Mouse (Mus musculus) forebrain, embryonic 12.5 days (tissue): ENCODE data around the gene Tlr9. TPM values are rescaled to one million over a fixed set of nuclear protein-coding genes. Genes with fewer than 3 reads are reported as not detected.

Experiments used
- ATAC-seq: fragments of 200-750 bp; cut with Nextera tagmentation; 2 replicates; pipeline ENCODE4 v1.8.0; 2017; ENCODE audit warnings: moderate TSS enrichment; ENCODE audit not compliant: low FRiP score
- H3K27ac ChIP-seq: fragments of 300-500 bp; sonication (generic); 2 replicates; pipeline ENCODE4 v1.5.1; 2016; ENCODE audit warnings: mild to moderate bottlenecking
- H3K27me3 ChIP-seq: fragments of 300-500 bp; sonication (generic); 2 replicates; pipeline ENCODE4 v1.6.1; 2016; ENCODE audit warnings: mild to moderate bottlenecking
- H3K36me3 ChIP-seq: fragments of 300-500 bp; sonication (generic); replicated peaks from 2 replicates; pipeline ENCODE4 v1.6.1; 2016; ENCODE audit warnings: mild to moderate bottlenecking
- H3K4me1 ChIP-seq: fragments of 300-500 bp; sonication (generic); 2 replicates; pipeline ENCODE4 v1.6.1; 2016
- H3K4me2 ChIP-seq: fragments of 300-500 bp; sonication (generic); 2 replicates; pipeline ENCODE4 v1.6.1; 2016; ENCODE audit warnings: mild to moderate bottlenecking, moderate library complexity
- H3K4me3 ChIP-seq: fragments of 300-500 bp; sonication (generic); replicated peaks from 2 replicates; pipeline ENCODE4 v1.5.1; 2016; ENCODE audit warnings: mild to moderate bottlenecking
- H3K9ac ChIP-seq: fragments of 300-500 bp; sonication (generic); 2 replicates; pipeline ENCODE4 v1.6.1; 2016; ENCODE audit warnings: mild to moderate bottlenecking
- H3K9me3 ChIP-seq: fragments of 300-500 bp; sonication (generic); 2 replicates; pipeline ENCODE4 v1.6.1; 2016
- WGBS: fragments of 180-500 bp; shearing (Covaris S2); methylation state at CpG from one replicate; pipeline ENCODE4 v1.1.7; 2016; 5-methylcytosine and 5-hydroxymethylcytosine counted together
- polyA plus RNA-seq: library from polyadenylated mRNA; unstranded; fragments of >200 nt; fragmentation: Nextera tagmentation; extraction: Ambion mirVana; gene quantifications from 2 replicates; pipeline ENCODE4 v1.2.1, GENCODE M21; 2016

Gene Tlr9
- polyA plus RNA-seq, 1 experiment from 2014 or later: not detected

DNA sequence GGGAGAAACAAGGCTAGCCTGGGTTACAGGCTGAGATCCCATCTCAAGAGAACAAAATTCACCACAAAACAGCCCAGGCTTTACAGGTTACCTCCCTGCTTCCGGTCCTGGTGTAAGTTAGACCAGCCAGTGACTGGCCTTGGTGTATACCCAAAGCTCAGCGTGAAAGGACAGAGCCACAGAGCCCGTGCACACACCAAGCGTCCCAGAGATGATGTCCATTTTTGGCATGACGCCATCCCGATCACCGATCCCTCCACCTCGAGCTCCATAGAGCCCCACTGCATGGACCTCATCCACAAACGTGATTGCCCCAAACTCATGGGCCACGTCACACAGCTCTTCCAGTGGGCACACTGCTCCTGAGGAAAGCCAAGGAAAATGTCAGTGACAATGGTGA lies 15.5 kb downstream of the Tlr9 start:
- H3K27me3 ChIP-seq: no peaks in the 10 kb centered on the region
- no peak overlapping the region for H3K4me2 ChIP-seq
- H3K36me3 ChIP-seq: peaks cover 98% of the 10 kb centered on the region
- 93% methylated on average over 10 of the region's 10 CpGs for WGBS
- no peaks in the 10 kb centered on the region for H3K4me1 ChIP-seq
- ATAC-seq: no peak
- H3K4me3 ChIP-seq: no peak overlapping the region
- no peaks in the 10 kb centered on the region for H3K9me3 ChIP-seq
- H3K27ac ChIP-seq: no peak overlapping the region
- no peak overlapping the region for H3K9ac ChIP-seq

GRCm38 (mm10) chr9:106241541-106242164 lies 19.3 kb downstream of the Tlr9 start:
- no peaks in the 10 kb centered on the region for H3K27me3 ChIP-seq
- H3K27ac ChIP-seq: no peak overlapping the region
- ATAC-seq: no peak
- H3K36me3 ChIP-seq: peaks cover 69% of the 10 kb centered on the region
- H3K4me1 ChIP-seq: peaks cover 8% of the 10 kb centered on the region
- 88% methylated on average over 10 of the region's 10 CpGs for WGBS
- no peak overlapping the region for H3K4me3 ChIP-seq
- H3K9me3 ChIP-seq: no peaks in the 10 kb centered on the region
- no peak overlapping the region for H3K4me2 ChIP-seq
- H3K9ac ChIP-seq: no peak overlapping the region

DNA sequence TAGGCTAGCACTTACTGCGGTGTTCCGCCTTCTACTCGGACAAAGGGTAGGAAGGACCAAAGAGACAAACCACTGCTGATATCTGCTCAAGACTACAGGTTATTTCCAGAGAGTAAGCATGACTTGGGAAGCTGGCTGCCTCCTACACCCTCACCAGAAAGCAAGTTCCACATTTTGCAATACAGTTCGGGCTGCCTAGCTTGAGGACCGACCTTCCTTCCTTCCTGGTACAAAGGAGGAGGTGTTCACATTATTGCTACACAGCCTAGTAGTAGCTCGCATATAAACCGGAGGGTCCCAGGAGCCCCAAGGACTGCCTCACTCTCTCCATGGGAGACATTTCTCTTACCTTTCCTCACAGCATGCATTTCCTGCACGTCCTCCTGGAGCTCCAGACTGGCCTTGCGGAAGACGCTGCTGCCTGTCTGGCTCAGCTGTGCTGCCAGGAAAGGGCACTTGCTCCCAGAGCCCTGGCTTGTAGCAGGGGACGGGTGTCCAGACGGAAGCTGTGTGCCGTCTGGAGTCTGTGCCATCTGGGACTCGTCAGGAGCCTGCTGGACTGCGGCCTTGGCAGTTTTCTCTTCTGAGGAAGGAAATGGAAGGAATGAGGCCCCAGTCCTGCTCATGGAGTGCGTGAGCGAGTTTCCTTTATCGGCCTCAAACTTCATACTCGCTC lies 20.6 kb downstream of the Tlr9 start:
- WGBS: 83% methylated on average over 19 of the region's 19 CpGs

GRCm38 (mm10) chr9:106249550-106249949 lies 27.2 kb downstream of the Tlr9 start:
- no peak for ATAC-seq
- peaks cover 23% of the 10 kb centered on the region for H3K4me1 ChIP-seq
- H3K9me3 ChIP-seq: no peaks in the 10 kb centered on the region
- 92% methylated on average over 11 of the region's 11 CpGs for WGBS
- H3K27me3 ChIP-seq: no peaks in the 10 kb centered on the region
- no peak overlapping the region for H3K4me2 ChIP-seq
- no peak overlapping the region for H3K4me3 ChIP-seq
- no peak overlapping the region for H3K9ac ChIP-seq
- H3K36me3 ChIP-seq: 0 out of 2 replicates have a peak, but pooled peaks cover 3% of the 10 kb centered on the region
- H3K27ac ChIP-seq: no peak overlapping the region

More for the DNA sequence above, 20.6 kb downstream of the Tlr9 start:
- H3K9me3 ChIP-seq: no peaks in the 10 kb centered on the region
- H3K9ac ChIP-seq: no peak overlapping the region
- no peak overlapping the region for H3K4me2 ChIP-seq
- no peak for ATAC-seq
- peaks cover 16% of the 10 kb centered on the region for H3K4me1 ChIP-seq
- 0 out of 2 replicates have a peak overlapping the region, but pooled peaks have one; percentile 6 for H3K27ac ChIP-seq
- no peaks in the 10 kb centered on the region for H3K27me3 ChIP-seq
- H3K36me3 ChIP-seq: peaks cover 56% of the 10 kb centered on the region
- no peak overlapping the region for H3K4me3 ChIP-seq

DNA sequence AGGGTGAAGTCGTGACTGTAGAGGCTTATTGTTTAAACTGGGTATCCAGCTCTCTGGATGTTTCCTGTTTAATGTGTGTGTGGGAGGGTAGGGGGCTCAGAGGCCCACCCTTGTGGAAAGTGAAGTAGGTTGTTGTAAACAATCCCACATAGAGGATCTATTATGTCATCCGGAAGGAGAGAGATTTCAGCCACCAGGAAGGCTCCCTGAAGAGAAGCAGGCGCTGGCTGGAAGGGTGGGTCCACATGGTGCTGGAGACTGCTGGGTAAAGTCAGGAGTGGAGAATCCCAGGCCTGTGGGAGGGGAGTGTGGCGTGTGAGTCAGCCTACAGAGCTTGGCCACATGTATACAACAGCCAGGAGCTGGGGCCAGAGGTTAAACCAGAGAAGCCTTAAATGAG lies 27.8 kb downstream of the Tlr9 start:
- H3K27ac ChIP-seq: no peak overlapping the region
- H3K4me1 ChIP-seq: peaks cover 23% of the 10 kb centered on the region
- H3K9ac ChIP-seq: no peak overlapping the region
- no peak for ATAC-seq
- H3K4me2 ChIP-seq: no peak overlapping the region
- WGBS: 69% methylated on average over 4 of the region's 4 CpGs
- H3K9me3 ChIP-seq: no peaks in the 10 kb centered on the region
- H3K27me3 ChIP-seq: no peaks in the 10 kb centered on the region
- H3K36me3 ChIP-seq: no peaks in the 10 kb centered on the region
- H3K4me3 ChIP-seq: no peak overlapping the region

GRCm38 (mm10) chr9:106251066-106251465 lies 28.7 kb downstream of the Tlr9 start:
- H3K4me2 ChIP-seq: no peak overlapping the region
- no peaks in the 10 kb centered on the region for H3K36me3 ChIP-seq
- 80% methylated on average over 8 of the region's 8 CpGs for WGBS
- no peaks in the 10 kb centered on the region for H3K27me3 ChIP-seq
- no peak overlapping the region for H3K4me3 ChIP-seq
- no peak overlapping the region for H3K27ac ChIP-seq
- no peak for ATAC-seq
- H3K9ac ChIP-seq: no peak overlapping the region
- H3K9me3 ChIP-seq: no peaks in the 10 kb centered on the region
- peaks cover 21% of the 10 kb centered on the region for H3K4me1 ChIP-seq

DNA sequence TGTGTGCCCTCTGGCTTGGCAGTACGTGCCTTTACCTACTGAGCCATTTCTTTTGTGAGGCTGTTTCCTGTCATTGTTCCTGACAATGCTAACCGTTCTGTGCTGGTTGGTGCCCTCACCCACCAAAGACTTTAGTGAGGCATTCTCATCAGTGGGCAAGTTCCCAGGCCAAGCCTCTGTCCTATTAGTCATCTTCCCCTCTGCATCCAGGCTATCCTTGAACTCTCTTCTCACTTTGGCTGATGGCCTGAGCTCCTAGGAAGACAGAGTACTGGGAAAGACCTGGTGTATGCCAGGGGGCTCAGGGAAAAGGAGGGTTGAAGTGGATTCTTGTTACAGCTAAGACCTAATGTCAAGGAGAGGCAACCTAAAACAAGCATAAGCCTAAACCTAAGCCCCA lies 31.6 kb downstream of the Tlr9 start:
- Histone ChIP-seq H3K4me1 (no peaks in the 10 kb centered on the region), H3K4me3 (no peak overlapping the region)

GRCm38 (mm10) chr9:106258412-106258811 lies 36.0 kb downstream of the Tlr9 start:
- no peaks in the 10 kb centered on the region for H3K9me3 ChIP-seq
- WGBS: 91% methylated on average over 4 of the region's 4 CpGs

More for the DNA sequence above, 31.6 kb downstream of the Tlr9 start:
- 80% methylated on average over 1 of the region's 2 CpGs for WGBS
- H3K9ac ChIP-seq: no peak overlapping the region
- H3K36me3 ChIP-seq: no peaks in the 10 kb centered on the region
- H3K27ac ChIP-seq: no peak overlapping the region
- H3K9me3 ChIP-seq: no peaks in the 10 kb centered on the region
- ATAC-seq: no peak
- no peaks in the 10 kb centered on the region for H3K27me3 ChIP-seq
- H3K4me2 ChIP-seq: no peak overlapping the region

DNA sequence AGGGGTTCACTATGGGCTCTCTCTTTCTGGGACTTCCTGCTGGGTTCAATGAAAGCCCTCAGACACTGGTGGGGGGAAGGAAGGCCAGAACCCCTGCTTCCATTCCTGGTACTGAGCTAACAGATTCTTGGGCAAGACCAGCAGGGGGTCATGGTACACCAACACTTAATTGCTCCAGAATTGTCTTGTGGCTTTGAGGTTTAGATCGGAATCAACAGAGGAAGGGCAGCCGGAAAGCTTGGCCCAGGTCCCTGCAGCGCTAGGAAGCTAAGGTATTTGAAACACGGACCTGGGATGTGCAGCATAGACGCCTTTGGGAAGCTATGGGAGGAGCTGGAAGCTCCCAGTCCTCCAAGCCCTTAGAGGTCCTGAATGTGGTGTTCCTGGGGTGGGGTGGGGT lies 36.6 kb downstream of the Tlr9 start:
- 65% methylated on average over 5 of the region's 5 CpGs for WGBS
- Histone ChIP-seq H3K9me3 (no peaks in the 10 kb centered on the region), H3K4me3 (no peak overlapping the region), H3K9ac (no peak overlapping the region), H3K36me3 (no peaks in the 10 kb centered on the region), H3K27me3 (no peaks in the 10 kb centered on the region), H3K4me2 (no peak overlapping the region), H3K27ac (no peak overlapping the region), H3K4me1 (no peaks in the 10 kb centered on the region)
- ATAC-seq: no peak

More at GRCm38 (mm10) chr9:106258412-106258811, 36.0 kb downstream of the Tlr9 start:
- no peaks in the 10 kb centered on the region for H3K36me3 ChIP-seq
- H3K27me3 ChIP-seq: no peaks in the 10 kb centered on the region
- no peak for ATAC-seq
- no peak overlapping the region for H3K4me2 ChIP-seq
- H3K4me3 ChIP-seq: no peak overlapping the region
- no peak overlapping the region for H3K9ac ChIP-seq
- no peaks in the 10 kb centered on the region for H3K4me1 ChIP-seq
- H3K27ac ChIP-seq: no peak overlapping the region

GRCm38 (mm10) chr9:106261058-106261457 lies 38.7 kb downstream of the Tlr9 start:
- no peak overlapping the region for H3K9ac ChIP-seq
- WGBS: 91% methylated on average over 6 of the region's 6 CpGs
- H3K9me3 ChIP-seq: no peaks in the 10 kb centered on the region
- H3K27me3 ChIP-seq: no peaks in the 10 kb centered on the region
- no peak for ATAC-seq
- H3K27ac ChIP-seq: no peak overlapping the region
- H3K4me2 ChIP-seq: no peak overlapping the region
- H3K36me3 ChIP-seq: no peaks in the 10 kb centered on the region
- H3K4me1 ChIP-seq: no peaks in the 10 kb centered on the region
- no peak overlapping the region for H3K4me3 ChIP-seq

- Histone ChIP-seq H3K9ac (no peak overlapping the region), H3K4me2 (no peak overlapping the region), H3K27ac (no peak overlapping the region), H3K9me3 (no peaks in the 10 kb centered on the region), H3K4me3 (no peak overlapping the region), H3K36me3 (no peaks in the 10 kb centered on the region), H3K4me1 (no peaks in the 10 kb centered on the region), H3K27me3 (no peaks in the 10 kb centered on the region)
- no peak for ATAC-seq
- WGBS: 88% methylated on average over 3 of the region's 3 CpGs
Measured at GRCm38 (mm10) chr9:106261491-106261890, 39.1 kb downstream of the Tlr9 start.

GRCm38 (mm10) chr9:106262075-106262474 lies 39.7 kb downstream of the Tlr9 start:
- Histone ChIP-seq H3K27ac (no peak overlapping the region), H3K4me2 (no peak overlapping the region), H3K4me1 (no peaks in the 10 kb centered on the region), H3K9me3 (no peaks in the 10 kb centered on the region), H3K4me3 (no peak overlapping the region), H3K9ac (no peak overlapping the region), H3K36me3 (no peaks in the 10 kb centered on the region), H3K27me3 (no peaks in the 10 kb centered on the region)
- ATAC-seq: no peak
- 89% methylated on average over 3 of the region's 3 CpGs for WGBS

DNA sequence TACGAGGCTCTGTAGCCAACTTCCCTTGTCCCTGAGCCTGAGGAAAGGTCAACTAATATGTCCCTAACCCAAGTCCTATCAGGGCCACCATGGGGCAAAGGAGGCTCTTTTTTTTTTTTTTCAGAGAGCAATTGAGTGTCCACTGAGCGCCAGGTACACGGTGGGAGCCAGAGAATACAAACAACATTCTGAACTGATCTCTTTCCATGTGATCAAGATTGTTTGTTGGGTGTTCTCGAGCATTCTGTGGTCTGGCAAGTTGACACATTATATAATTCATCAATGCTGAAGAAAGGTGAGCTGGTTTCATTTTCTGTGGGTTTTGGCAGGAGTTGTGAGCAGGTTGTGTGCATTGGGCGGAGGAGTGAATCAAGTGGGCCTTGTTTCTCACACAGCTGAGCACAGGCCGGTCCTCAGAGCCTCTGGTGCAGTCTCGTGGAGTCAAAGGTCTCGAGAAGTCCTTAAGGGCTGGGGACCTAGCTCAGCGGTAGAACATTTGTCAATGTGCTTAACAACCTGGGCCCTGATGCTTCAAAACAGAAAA lies 41.1 kb downstream of the Tlr9 start:
- Histone ChIP-seq H3K27ac (no peak overlapping the region), H3K9me3 (no peaks in the 10 kb centered on the region), H3K4me1 (peaks cover 2% of the 10 kb centered on the region; the same call in 1 of the 2 replicates), H3K4me3 (no peak overlapping the region), H3K27me3 (no peaks in the 10 kb centered on the region), H3K36me3 (no peaks in the 10 kb centered on the region), H3K4me2 (no peak overlapping the region), H3K9ac (no peak overlapping the region)
- WGBS: 86% methylated on average over 9 of the region's 9 CpGs
- no peak for ATAC-seq
